Mouse (Mus musculus): ENCODE data around the gene Spink4. TPM values are rescaled to one million over a fixed set of nuclear protein-coding genes. Genes with fewer than 3 reads are reported as not detected.

Gene Spink4
- total RNA-seq, 2 experiments from 2014 or later = not detected

- DNase-seq (ENCODE audit: low spot score in 2 of 2) = no peak
Observed at GRCm38 (mm10) chr4:40963536-40963935, 43.7 kb downstream of the Spink4 start.

DNA sequence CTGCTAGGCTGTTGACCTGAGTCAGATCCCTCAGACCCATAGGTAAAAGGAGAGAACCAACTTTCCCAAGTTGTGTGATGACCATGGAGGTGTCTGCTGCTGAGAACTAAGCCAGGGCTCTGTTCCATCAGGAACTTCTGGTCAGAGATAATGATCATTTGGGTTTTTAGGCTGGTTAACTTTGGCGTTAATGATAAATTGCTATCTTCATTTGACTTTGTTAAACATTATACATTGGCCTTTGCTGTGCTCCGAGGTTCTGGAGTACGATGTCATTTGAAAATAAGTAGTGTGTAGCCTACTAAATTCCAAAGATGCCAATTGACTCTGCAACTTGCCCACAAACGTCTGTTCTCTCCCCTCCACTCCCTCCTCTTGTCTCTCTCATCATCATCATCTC lies 49.3 kb downstream of the Spink4 start:
- no peak for DNase-seq (ENCODE audit: low spot score in 2 of 2)

- no peak for DNase-seq (ENCODE audit: low spot score in 2 of 2)
Observed at GRCm38 (mm10) chr4:40969781-40970591, 50.1 kb downstream of the Spink4 start.

- DNase-seq (ENCODE audit: low spot score in 2 of 2) = no peak
Observed at GRCm38 (mm10) chr4:40970592-40970841, 50.7 kb downstream of the Spink4 start.

DNA sequence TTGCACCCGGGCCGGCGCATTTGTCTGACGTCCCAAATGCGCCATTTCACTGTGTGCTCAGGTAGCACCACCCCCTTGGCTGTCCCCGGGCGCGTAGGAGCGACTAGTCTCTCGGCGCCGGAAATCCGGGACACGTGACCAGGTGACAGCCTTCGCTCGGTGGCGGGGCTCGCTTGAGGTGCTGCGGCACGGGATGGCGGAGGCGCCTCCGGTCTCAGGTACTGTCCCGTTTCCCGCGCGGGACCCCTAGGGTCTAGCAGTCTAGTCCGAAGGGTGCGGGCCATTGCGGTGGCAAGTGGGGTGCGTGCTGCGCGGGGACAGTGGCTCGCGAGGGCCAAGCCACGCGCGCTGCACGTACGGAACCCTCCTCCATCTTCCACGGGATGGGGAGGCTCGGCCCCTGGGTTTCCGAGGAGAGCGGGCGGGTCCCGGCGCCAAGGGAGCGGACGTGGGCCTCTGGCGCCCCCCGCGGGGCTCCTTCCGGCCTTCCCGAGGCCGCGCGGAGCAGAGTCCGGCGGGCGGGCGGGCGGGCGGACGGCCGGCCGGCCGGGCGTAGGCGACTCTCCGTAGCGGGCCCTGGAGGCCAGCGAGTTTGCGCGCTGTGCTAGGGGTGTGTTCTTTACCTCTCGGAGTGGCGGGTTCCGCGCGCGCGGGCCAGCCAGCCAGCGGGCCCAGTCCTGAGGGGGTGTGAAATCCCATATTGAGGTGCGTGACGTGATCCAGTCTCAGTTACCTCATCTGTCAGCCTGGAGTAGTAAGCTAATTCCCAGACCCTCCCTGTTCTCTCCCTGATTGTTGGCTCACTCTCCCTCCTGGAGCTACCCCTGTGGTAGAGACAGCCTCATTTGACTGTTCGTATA lies 51.2 kb downstream of the Spink4 start, which contains the start of gene Nfx1:
Gene Nfx1 (plus strand): TSS at position 65 of the 860 bp plus-strand sequence.
- peak; percentile 91 to 95 for DNase-seq (ENCODE audit: low spot score in 2 of 2)

GRCm38 (mm10) chr4:40971744-40972143 lies 51.9 kb downstream of the Spink4 start:
- DNase-seq (ENCODE audit: low spot score in 2 of 2) = peak; percentile 35 to 50

DNA sequence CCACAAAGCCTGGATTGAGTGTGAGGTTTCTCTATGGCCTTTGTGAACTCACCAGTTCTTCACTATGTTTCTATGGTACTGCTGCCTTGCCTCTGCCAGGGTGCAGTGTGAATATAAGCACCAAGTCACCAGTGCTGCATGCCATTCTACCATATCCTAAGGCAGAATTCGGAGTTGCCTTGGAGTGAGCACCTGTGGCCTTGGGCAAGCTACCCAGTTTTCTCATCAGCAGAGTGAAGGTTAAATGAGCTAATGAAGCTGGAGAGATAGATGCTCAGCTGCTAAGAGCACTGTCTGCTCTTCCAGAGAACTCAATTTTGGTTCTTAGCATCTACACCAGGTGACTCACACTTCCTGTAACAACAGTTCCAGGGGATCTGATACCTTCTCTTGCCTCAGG lies 54.2 kb downstream of the Spink4 start:
- DNase-seq (ENCODE audit: low spot score in 2 of 2) = no peak

- DNase-seq (ENCODE audit: low spot score in 2 of 2) = no peak
Observed at GRCm38 (mm10) chr4:40975678-40976077, 55.8 kb downstream of the Spink4 start.

DNA sequence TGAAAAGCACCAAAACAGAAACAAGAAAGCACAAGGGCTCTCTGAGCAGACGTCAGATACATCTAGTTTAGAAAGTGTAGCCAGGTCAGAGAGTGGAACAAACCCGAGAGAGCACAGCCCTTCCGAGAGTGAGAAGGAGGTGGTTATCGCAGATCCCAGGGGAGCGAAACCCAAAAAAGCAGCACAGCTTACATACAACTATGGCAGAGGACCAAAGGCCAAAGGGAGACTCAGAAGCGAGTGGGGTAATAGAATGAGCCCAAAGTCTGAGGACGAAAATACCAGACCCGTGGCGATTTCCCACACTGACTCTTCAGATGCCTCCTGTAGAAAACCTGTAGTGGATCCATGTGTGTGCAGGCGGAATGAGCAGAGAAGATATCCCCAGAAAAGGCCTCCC lies 56.8 kb downstream of the Spink4 start:
- no peak for DNase-seq (ENCODE audit: low spot score in 2 of 2)

DNA sequence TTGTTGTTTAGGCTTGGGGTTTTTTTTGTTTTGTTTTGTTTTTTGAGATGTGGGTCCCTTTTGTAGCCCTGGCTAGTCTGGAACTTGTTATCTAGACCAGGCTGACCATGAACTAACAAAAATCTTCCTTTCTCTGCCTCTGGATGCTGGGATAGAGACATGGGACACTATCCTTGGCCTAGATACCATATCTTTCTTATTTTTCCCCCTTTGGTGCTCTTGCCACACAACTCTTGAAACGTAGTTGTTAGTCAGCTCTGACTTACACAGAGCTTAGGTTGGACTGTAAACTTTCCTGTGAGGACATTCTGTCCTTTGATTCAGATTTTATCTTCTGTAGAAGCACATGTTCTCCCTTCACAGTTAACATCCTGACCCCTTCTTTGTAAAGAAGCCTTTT lies 59.6 kb downstream of the Spink4 start:
- DNase-seq (ENCODE audit: low spot score in 2 of 2) = no peak

Other genes with a start within 250 kb of the Spink4 start
- gene Aptx, start 216.9 kb upstream of the Spink4 start, total RNA-seq (2021) = 10 to 100 TPM; 31.2 to 31.7 TPM
- gene Dnaja1, start 197.9 kb upstream of the Spink4 start, total RNA-seq (2021) = 100 to 1,000 TPM; 374 to 409 TPM
- 10 to 100 TPM; 42.8 to 47.7 TPM for gene Smu1, start 162.1 kb upstream of the Spink4 start, total RNA-seq (2021)
- 1 to 10 TPM; 6.5 to 7.0 TPM for gene B4galt1, start 66.0 kb upstream of the Spink4 start, total RNA-seq (2021)
- gene Bag1, start 28.2 kb downstream of the Spink4 start, total RNA-seq (2021) = 100 to 1,000 TPM; 163 to 170 TPM
- 10 to 100 TPM; 71.9 to 75.3 TPM for gene Chmp5, start 28.4 kb downstream of the Spink4 start, total RNA-seq (2021)
- gene Nfx1, start 50.9 kb downstream of the Spink4 start, total RNA-seq (2021) = 10 to 100 TPM; 61.5 to 64.2 TPM
- gene Aqp7, start 128.1 kb downstream of the Spink4 start, total RNA-seq (2021) = under 1 TPM in 1 of 2 experiments, not detected in 1; 0.20 TPM
- gene Aqp3, start 178.1 kb downstream of the Spink4 start, total RNA-seq (2021) = under 1 TPM in 1 of 2 experiments, not detected in 1; 0.67 TPM
- gene Nol6, start 204.4 kb downstream of the Spink4 start, total RNA-seq (2021) = 10 to 100 TPM; 86.2 to 87.7 TPM
- 10 to 100 TPM; 84.2 to 84.4 TPM for gene Ube2r2, start 215.7 kb downstream of the Spink4 start, total RNA-seq (2021)